Mouse (Mus musculus): Measurements from ENCODE around the gene Phf11b.
"Not testable (repeated sequence)": the region's sequence is repeated elsewhere in the genome, so short reads cannot be mapped to it uniquely, and the experiment has no call there.

Phf11b gene

GRCm38 (mm10) chr14:59341189-59341588, at the start of gene Phf11b:
Gene Phf11b (minus strand): TSS chr14:59341351.
- not testable (repeated sequence) for DNase-seq (ENCODE audit: low read depth, low spot score)

GRCm38 (mm10) chr14:59390181-59390580, 49.0 kb upstream of the Phf11b start:
- DNase-seq (ENCODE audit: low read depth, low spot score): not testable (repeated sequence)

- DNase-seq (ENCODE audit: low read depth, low spot score): no peak
These were observed 48.4 kb upstream of the Phf11b start for GRCm38 (mm10) chr14:59389532-59389931.

GRCm38 (mm10) chr14:59370348-59371068, 29.4 kb upstream of the Phf11b start:
- no peak for DNase-seq (ENCODE audit: low read depth, low spot score)

GRCm38 (mm10) chr14:59366386-59367105, 25.4 kb upstream of the Phf11b start:
- no peak for DNase-seq (ENCODE audit: low read depth, low spot score)

- no peak for DNase-seq (ENCODE audit: low read depth, low spot score)
These were observed 24.1 kb upstream of the Phf11b start, which contains the start of gene Phf11d for GRCm38 (mm10) chr14:59365244-59365644. Gene Phf11d (minus strand): TSS chr14:59365470.

- DNase-seq (ENCODE audit: low read depth, low spot score): no peak
These were observed 1.6 kb downstream of the Phf11b start for GRCm38 (mm10) chr14:59339541-59339940.

GRCm38 (mm10) chr14:59336056-59336455, 5.1 kb downstream of the Phf11b start:
- not testable (repeated sequence) for DNase-seq (ENCODE audit: low read depth, low spot score)

GRCm38 (mm10) chr14:59330499-59330898, 10.7 kb downstream of the Phf11b start:
- DNase-seq (ENCODE audit: low read depth, low spot score): not testable (repeated sequence)

- DNase-seq (ENCODE audit: low read depth, low spot score): not testable (repeated sequence)
These were observed 21.2 kb downstream of the Phf11b start for GRCm38 (mm10) chr14:59319970-59320369.

- not testable (repeated sequence) for DNase-seq (ENCODE audit: low read depth, low spot score)
These were observed 22.1 kb downstream of the Phf11b start for GRCm38 (mm10) chr14:59319036-59319435.

- not testable (repeated sequence) for DNase-seq (ENCODE audit: low read depth, low spot score)
These were observed 43.8 kb downstream of the Phf11b start, which contains the start of gene Phf11a for GRCm38 (mm10) chr14:59297391-59297790. Gene Phf11a (minus strand): TSS chr14:59297522.

- DNase-seq (ENCODE audit: low read depth, low spot score): not testable (repeated sequence)
These were observed 49.4 kb downstream of the Phf11b start for GRCm38 (mm10) chr14:59291769-59292168.

GRCm38 (mm10) chr14:59274961-59275360, 66.2 kb downstream of the Phf11b start:
- not testable (repeated sequence) for DNase-seq (ENCODE audit: low read depth, low spot score)

All from embryo, embryonic 11.5 days (tissue).